Mouse (Mus musculus) brain, embryonic 14.5 days (tissue): ENCODE results near the gene Cyp2u1. TPM values are rescaled to one million over a fixed set of nuclear protein-coding genes. Genes with fewer than 3 reads are reported as not detected.

Experiments
- DNase-seq: peaks from one replicate; pipeline ENCODE4 v3.0.0-alpha.2; 2011; ENCODE audit warnings: low read depth
- CTCF ChIP-seq: fragments of 200-500 bp; IDR thresholded peaks from 2 replicates; pipeline ENCODE4 v1.5.1; 2012; ENCODE audit warnings: inconsistent platforms, mild to moderate bottlenecking, moderate library complexity, borderline replicate concordance; ENCODE audit not compliant: insufficient read depth, insufficient read length; ENCODE audit errors: extremely low read depth
- POLR2A ChIP-seq: fragments of 200-500 bp; IDR thresholded peaks from 2 replicates; pipeline ENCODE4 v1.6.1; 2012; ENCODE audit warnings: mild to moderate bottlenecking, inconsistent platforms, borderline replicate concordance; ENCODE audit not compliant: poor library complexity, insufficient read depth, insufficient read length, severe bottlenecking; ENCODE audit errors: extremely low read depth
- polyA plus RNA-seq: library from polyadenylated mRNA; depleted of rRNA; stranded (reverse); fragments of >200 nt; gene quantifications from 2 replicates; pipeline ENCODE4 v1.2.3, GENCODE M21; 2012; rRNA removed

The Cyp2u1 gene
- polyA plus RNA-seq, 1 experiment = 3.7 TPM

DNA sequence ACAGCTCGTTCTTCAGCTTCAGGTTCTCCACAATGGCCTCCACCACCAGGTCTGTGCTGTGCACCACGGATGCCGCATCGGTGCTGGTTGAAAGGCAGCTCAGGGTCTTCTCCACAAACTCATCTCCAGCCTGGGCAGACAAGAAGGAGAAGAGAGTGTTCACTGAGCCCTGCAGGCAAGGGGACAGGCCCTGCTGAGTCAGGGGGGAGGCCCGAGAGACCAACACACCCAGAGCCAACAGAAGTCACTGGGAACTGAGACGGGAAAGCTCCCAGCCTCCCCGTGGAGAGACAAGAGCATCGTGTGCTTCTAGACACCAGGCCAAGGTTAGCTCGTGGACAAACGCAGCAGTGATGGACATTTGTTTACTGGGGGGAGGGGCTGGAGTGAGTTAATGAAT lies 54.6 kb downstream of the Cyp2u1 start:
- TF ChIP-seq POLR2A = no peak
- TF ChIP-seq CTCF = no peak
- no peak for DNase-seq

DNA sequence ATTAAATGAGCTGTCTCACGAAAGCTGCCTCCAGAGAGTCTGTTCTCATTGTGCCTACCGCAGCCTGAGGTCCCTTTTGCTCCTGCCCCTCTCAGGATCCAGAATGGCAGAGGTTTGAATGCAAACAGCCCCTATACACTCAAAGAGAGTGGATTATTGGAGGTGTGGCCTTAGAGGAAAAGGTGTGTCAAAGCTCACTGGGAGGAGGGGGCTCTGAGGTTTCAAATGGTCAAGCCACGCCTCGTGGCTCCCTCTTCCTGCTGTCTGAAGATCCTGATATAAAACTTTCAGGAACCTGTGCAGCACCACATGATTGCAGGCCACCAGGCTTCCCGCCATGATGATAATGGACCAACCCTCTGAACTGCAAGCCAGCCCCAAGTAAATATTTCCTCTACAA lies 55.2 kb downstream of the Cyp2u1 start:
- DNase-seq = no peak
- TF ChIP-seq POLR2A (no peak), CTCF (no peak)

DNA sequence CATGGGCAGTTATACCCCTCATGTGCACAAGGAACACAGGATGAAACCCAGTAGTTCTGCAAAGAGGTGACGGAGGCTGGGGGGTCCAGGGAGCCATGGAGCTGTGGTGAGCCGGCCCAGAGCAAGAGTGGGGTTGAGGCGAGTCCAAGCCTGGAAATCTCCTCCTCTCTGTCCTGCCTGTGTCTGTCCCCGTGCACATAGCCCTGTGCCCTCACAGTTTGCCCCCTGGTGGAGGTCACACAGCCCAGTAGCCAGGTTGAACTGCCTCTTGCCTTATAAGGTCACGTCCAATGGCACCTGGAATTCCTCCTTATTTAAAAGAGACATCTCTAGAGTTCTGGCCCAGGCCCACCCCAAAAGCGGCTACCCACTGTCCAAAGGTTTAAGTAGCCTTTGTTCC lies 55.6 kb downstream of the Cyp2u1 start:
- no peak for TF ChIP-seq POLR2A
- TF ChIP-seq CTCF = no peak
- no peak for DNase-seq

DNA sequence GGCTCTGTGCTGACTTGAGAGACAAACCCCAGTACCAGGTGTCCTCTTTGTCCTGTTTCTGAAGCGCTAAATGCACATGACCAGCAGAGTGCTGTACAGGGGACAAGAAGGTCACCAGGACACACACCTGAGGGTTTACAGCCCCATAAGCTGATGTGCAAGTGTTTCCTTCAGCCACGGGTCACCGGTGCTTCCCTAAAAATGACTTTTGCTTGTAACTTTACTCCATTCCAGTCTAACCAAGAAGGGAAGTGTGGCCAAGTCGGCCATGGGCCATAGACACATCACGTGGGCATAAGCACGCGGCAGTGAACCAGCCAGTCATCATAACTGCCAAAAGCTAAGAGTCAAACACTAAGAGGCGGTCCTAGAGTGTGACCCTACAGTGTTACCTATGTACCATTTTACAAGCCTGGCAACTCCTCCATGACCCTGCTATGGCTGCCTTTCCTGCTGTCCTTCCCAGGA lies 56.4 kb downstream of the Cyp2u1 start:
- no peak for TF ChIP-seq POLR2A
- TF ChIP-seq CTCF = no peak

DNA sequence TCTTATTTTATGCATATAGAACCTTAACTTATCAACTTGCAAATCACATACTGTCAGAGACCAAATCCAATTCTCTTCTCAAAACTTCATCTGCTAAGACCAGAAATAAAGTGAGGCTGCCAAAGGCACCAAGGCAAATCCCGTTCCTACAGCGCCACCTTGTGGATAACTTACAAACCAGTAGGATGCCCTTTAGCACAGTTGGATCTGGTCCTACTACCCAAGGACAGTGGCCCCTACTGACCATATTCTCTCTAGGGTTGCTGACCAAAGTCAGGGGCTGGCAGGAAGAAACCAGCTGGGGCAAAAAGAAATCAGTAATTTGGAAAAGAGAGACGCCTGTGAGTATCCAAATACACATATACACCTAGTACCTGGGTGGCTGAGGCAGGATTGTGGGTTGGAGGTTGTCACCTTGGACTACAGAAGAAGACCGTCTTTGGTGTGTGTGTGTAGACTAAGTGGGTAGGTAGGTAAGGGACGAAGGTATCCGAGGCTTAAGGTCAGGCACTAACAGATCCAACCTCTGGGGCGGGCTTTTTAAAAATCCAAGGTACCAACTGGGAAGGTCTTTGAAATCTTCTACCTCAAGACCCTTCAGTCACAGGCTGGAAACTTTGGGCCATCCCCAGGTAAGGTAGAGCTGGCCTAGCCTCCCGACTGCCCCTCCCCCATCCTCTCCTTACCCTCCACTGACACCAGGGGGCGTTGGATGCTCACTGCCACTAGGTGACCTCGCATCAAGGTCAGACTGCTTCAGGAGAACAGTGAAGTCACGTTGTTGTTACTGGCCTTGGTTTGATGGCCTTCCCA lies 57.1 kb downstream of the Cyp2u1 start:
- peak; percentile 88 for DNase-seq
- TF ChIP-seq CTCF = peak; percentile 77; the same call in 1 of the 2 replicates
- no peak for TF ChIP-seq POLR2A

More for the DNA sequence above, 56.4 kb downstream of the Cyp2u1 start:
- no peak for DNase-seq

Other genes with a start within 250 kb of the Cyp2u1 start
- gene Lef1, start 192.8 kb downstream of the Cyp2u1 start, polyA plus RNA-seq = 36.5 and 54.7 TPM in 2 replicates
- gene Hadh, start 31.1 kb downstream of the Cyp2u1 start, polyA plus RNA-seq = 29.4 and 32.0 TPM in 2 replicates
- 0.48 and 3.3 TPM in 2 replicates for gene Sgms2, start 188.2 kb upstream of the Cyp2u1 start, polyA plus RNA-seq